Mouse (Mus musculus) limb, embryonic 14.5 days (tissue): ENCODE data around the gene Gdf11. TPM values are rescaled to one million over a fixed set of nuclear protein-coding genes. Genes with fewer than 3 reads are reported as not detected.

Source experiments
- ATAC-seq: fragments of 200-750 bp; cut with Nextera tagmentation; 2 replicates; pipeline ENCODE4 v1.8.0; 2017; ENCODE audit warnings: low read depth, moderate number of reproducible peaks, moderate TSS enrichment; ENCODE audit not compliant: low FRiP score
- DNase-seq: peaks from one replicate; pipeline ENCODE4 v3.0.0-alpha.2; 2015; ENCODE audit warnings: low spot score
- H3K27ac ChIP-seq: fragments of 300-500 bp; sonication (generic); replicated peaks from 2 replicates; pipeline ENCODE4 v1.5.1; 2014; ENCODE audit warnings: low read depth, mild to moderate bottlenecking, low read length, moderate library complexity, mixed read lengths
- H3K27me3 ChIP-seq: fragments of 300-500 bp; sonication (generic); 2 replicates; pipeline ENCODE4 v1.6.1; 2014; ENCODE audit warnings: low read length, mixed read lengths; ENCODE audit not compliant: control insufficient read depth, insufficient read depth
- H3K36me3 ChIP-seq: fragments of 300-500 bp; sonication (generic); 2 replicates; pipeline ENCODE4 v1.6.1; 2014; ENCODE audit warnings: mild to moderate bottlenecking, low read length, moderate library complexity, mixed read lengths; ENCODE audit not compliant: control insufficient read depth, insufficient read depth
- H3K4me1 ChIP-seq: fragments of 300-500 bp; sonication (generic); 2 replicates; pipeline ENCODE4 v1.6.1; 2014; ENCODE audit warnings: antibody characterized with exemption, low read length, mixed read lengths; ENCODE audit not compliant: control insufficient read depth, insufficient read depth
- H3K4me2 ChIP-seq: fragments of 300-500 bp; sonication (generic); replicated peaks from 2 replicates; pipeline ENCODE4 v1.6.1; 2014; ENCODE audit warnings: low read depth, mild to moderate bottlenecking, low read length, moderate library complexity; ENCODE audit not compliant: severe bottlenecking
- H3K4me3 ChIP-seq: fragments of 300-500 bp; sonication (generic); replicated peaks from 2 replicates; pipeline ENCODE4 v1.5.1; 2014; ENCODE audit warnings: low read length
- H3K9ac ChIP-seq: fragments of 300-500 bp; sonication (generic); 2 replicates; pipeline ENCODE4 v1.6.1; 2014; ENCODE audit warnings: mild to moderate bottlenecking, low read depth, low read length, moderate library complexity; ENCODE audit not compliant: severe bottlenecking
- H3K9me3 ChIP-seq: fragments of 300-500 bp; sonication (generic); 2 replicates; pipeline ENCODE4 v1.6.1; 2016; ENCODE audit warnings: low read length; ENCODE audit not compliant: control insufficient read depth
- POLR2A ChIP-seq: fragments of 200-500 bp; IDR thresholded peaks from 2 replicates; pipeline ENCODE4 v1.8.0; 2012; ENCODE audit warnings: inconsistent platforms, mild to moderate bottlenecking, moderate library complexity, borderline replicate concordance; ENCODE audit not compliant: insufficient read depth, insufficient read length; ENCODE audit errors: extremely low read depth
- polyA plus RNA-seq, 2 experiments: library from polyadenylated mRNA; depleted of rRNA in 1 of 2; stranded (reverse) in 1 of 2; unstranded in 1 of 2; fragments of >200 nt; fragmentation: Nextera tagmentation in 1 of 2; extraction: Ambion mirVana in 1 of 2; gene quantifications; 2 replicates each; pipeline versions ENCODE4 v1.2.1 to v1.2.3; 2012 to 2014

Gene Gdf11
- polyA plus RNA-seq, 2 experiments: 6.3 to 10.8 TPM

- DNase-seq: no peak
Observed at GRCm38 (mm10) chr10:128839434-128839833, 52.1 kb downstream of the Gdf11 start.

GRCm38 (mm10) chr10:128837400-128837799 is 54.1 kb downstream of the Gdf11 start:
- TF ChIP-seq POLR2A: no peak
- Histone ChIP-seq H3K9me3 (no peaks in the 10 kb centered on the region), H3K36me3 (peaks cover 78% of the 10 kb centered on the region)

More at GRCm38 (mm10) chr10:128839434-128839833, 52.1 kb downstream of the Gdf11 start:
- TF ChIP-seq POLR2A: no peak
- no peaks in the 10 kb centered on the region for H3K4me1 ChIP-seq
- H3K36me3 ChIP-seq: peaks cover 79% of the 10 kb centered on the region
- ATAC-seq: no peak
- H3K9me3 ChIP-seq: no peaks in the 10 kb centered on the region
- H3K27me3 ChIP-seq: no peaks in the 10 kb centered on the region
- H3K27ac ChIP-seq: no peak overlapping the region
- H3K4me3 ChIP-seq: no peak overlapping the region
- no peak overlapping the region for H3K9ac ChIP-seq
- H3K4me2 ChIP-seq: no peak overlapping the region

More at GRCm38 (mm10) chr10:128837400-128837799, 54.1 kb downstream of the Gdf11 start:
- ATAC-seq (no peak), DNase-seq (no peak)
- H3K27ac ChIP-seq: no peak overlapping the region
- no peaks in the 10 kb centered on the region for H3K4me1 ChIP-seq
- H3K27me3 ChIP-seq: no peaks in the 10 kb centered on the region
- H3K4me3 ChIP-seq: no peak overlapping the region
- H3K4me2 ChIP-seq: no peak overlapping the region
- H3K9ac ChIP-seq: no peak overlapping the region

Other genes starting within 250 kb of the Gdf11 start
- gene Ikzf4, start 245.7 kb downstream of the Gdf11 start, polyA plus RNA-seq (2012; rRNA removed): 8.0 and 10.3 TPM in 2 replicates
- gene Ikzf4, start 245.7 kb downstream of the Gdf11 start, polyA plus RNA-seq (2014; fragmentation: Nextera tagmentation; extraction: Ambion mirVana): 4.6 and 5.2 TPM in 2 replicates
- 17.0 and 17.7 TPM in 2 replicates for gene Suox, start 217.6 kb downstream of the Gdf11 start, polyA plus RNA-seq (2012; rRNA removed)
- gene Suox, start 217.6 kb downstream of the Gdf11 start, polyA plus RNA-seq (2014; fragmentation: Nextera tagmentation; extraction: Ambion mirVana): 13.1 and 16.3 TPM in 2 replicates
- 88.3 and 96.3 TPM in 2 replicates for gene Rab5b, start 195.5 kb downstream of the Gdf11 start, polyA plus RNA-seq (2012; rRNA removed)
- 78.8 and 86.9 TPM in 2 replicates for gene Rab5b, start 195.5 kb downstream of the Gdf11 start, polyA plus RNA-seq (2014; fragmentation: Nextera tagmentation; extraction: Ambion mirVana)
- 3.7 and 3.8 TPM in 2 replicates for gene Pmel, start 187.5 kb downstream of the Gdf11 start, polyA plus RNA-seq (2012; rRNA removed)
- gene Pmel, start 187.5 kb downstream of the Gdf11 start, polyA plus RNA-seq (2014; fragmentation: Nextera tagmentation; extraction: Ambion mirVana): 4.6 and 5.5 TPM in 2 replicates
- gene Cdk2, start 186.7 kb downstream of the Gdf11 start, polyA plus RNA-seq (2012; rRNA removed): 132 and 148 TPM in 2 replicates
- gene Cdk2, start 186.7 kb downstream of the Gdf11 start, polyA plus RNA-seq (2014; fragmentation: Nextera tagmentation; extraction: Ambion mirVana): 106 and 115 TPM in 2 replicates
- 23.0 and 26.6 TPM in 2 replicates for gene Dgka, start 146.9 kb downstream of the Gdf11 start, polyA plus RNA-seq (2012; rRNA removed)
- gene Dgka, start 146.9 kb downstream of the Gdf11 start, polyA plus RNA-seq (2014; fragmentation: Nextera tagmentation; extraction: Ambion mirVana): 18.4 and 19.9 TPM in 2 replicates
- 49.9 and 60.3 TPM in 2 replicates for gene Pym1, start 143.8 kb downstream of the Gdf11 start, polyA plus RNA-seq (2012; rRNA removed)
- 36.0 and 36.8 TPM in 2 replicates for gene Pym1, start 143.8 kb downstream of the Gdf11 start, polyA plus RNA-seq (2014; fragmentation: Nextera tagmentation; extraction: Ambion mirVana)
- 1.4 TPM in 2 replicates for gene Mmp19, start 100.8 kb downstream of the Gdf11 start, polyA plus RNA-seq (2012; rRNA removed)
- gene Mmp19, start 100.8 kb downstream of the Gdf11 start, polyA plus RNA-seq (2014; fragmentation: Nextera tagmentation; extraction: Ambion mirVana): 0.86 and 1.1 TPM in 2 replicates
- 26.3 and 30.6 TPM in 2 replicates for gene Dnajc14, start 87.7 kb downstream of the Gdf11 start, polyA plus RNA-seq (2012; rRNA removed)
- gene Dnajc14, start 87.7 kb downstream of the Gdf11 start, polyA plus RNA-seq (2014; fragmentation: Nextera tagmentation; extraction: Ambion mirVana): 44.5 and 45.7 TPM in 2 replicates
- gene Tmem198b, start 87.3 kb downstream of the Gdf11 start, polyA plus RNA-seq (2012; rRNA removed): 41.3 and 59.1 TPM in 2 replicates
- gene Tmem198b, start 87.3 kb downstream of the Gdf11 start, polyA plus RNA-seq (2014; fragmentation: Nextera tagmentation; extraction: Ambion mirVana): 14.9 and 18.6 TPM in 2 replicates
- 68.2 and 122 TPM in 2 replicates for gene Sarnp, start 74.4 kb downstream of the Gdf11 start, polyA plus RNA-seq (2012; rRNA removed)
- 200 TPM in 2 replicates for gene Sarnp, start 74.4 kb downstream of the Gdf11 start, polyA plus RNA-seq (2014; fragmentation: Nextera tagmentation; extraction: Ambion mirVana)
- 29.4 and 31.6 TPM in 2 replicates for gene Ormdl2, start 70.1 kb downstream of the Gdf11 start, polyA plus RNA-seq (2012; rRNA removed)
- gene Ormdl2, start 70.1 kb downstream of the Gdf11 start, polyA plus RNA-seq (2014; fragmentation: Nextera tagmentation; extraction: Ambion mirVana): 45.4 and 52.7 TPM in 2 replicates
- 346 and 448 TPM in 2 replicates for gene Cd63, start 9.3 kb upstream of the Gdf11 start, polyA plus RNA-seq (2012; rRNA removed)
- gene Cd63, start 9.3 kb upstream of the Gdf11 start, polyA plus RNA-seq (2014; fragmentation: Nextera tagmentation; extraction: Ambion mirVana): 942 and 957 TPM in 2 replicates
- 17.9 and 23.2 TPM in 2 replicates for gene Rdh5, start 31.2 kb upstream of the Gdf11 start, polyA plus RNA-seq (2012; rRNA removed)
- gene Rdh5, start 31.2 kb upstream of the Gdf11 start, polyA plus RNA-seq (2014; fragmentation: Nextera tagmentation; extraction: Ambion mirVana): 11.8 and 12.5 TPM in 2 replicates
- 211 and 285 TPM in 2 replicates for gene Bloc1s1, start 32.3 kb upstream of the Gdf11 start, polyA plus RNA-seq (2012; rRNA removed)
- 242 and 262 TPM in 2 replicates for gene Bloc1s1, start 32.3 kb upstream of the Gdf11 start, polyA plus RNA-seq (2014; fragmentation: Nextera tagmentation; extraction: Ambion mirVana)
- 22.3 and 24.1 TPM in 2 replicates for gene Itga7, start 42.1 kb upstream of the Gdf11 start, polyA plus RNA-seq (2012; rRNA removed)
- 7.0 and 11.5 TPM in 2 replicates for gene Itga7, start 42.1 kb upstream of the Gdf11 start, polyA plus RNA-seq (2014; fragmentation: Nextera tagmentation; extraction: Ambion mirVana)
- gene Mettl7b, start 69.3 kb upstream of the Gdf11 start, polyA plus RNA-seq (2012; rRNA removed): 0.24 and 0.38 TPM in 2 replicates
- 0.21 and 0.80 TPM in 2 replicates for gene Mettl7b, start 69.3 kb upstream of the Gdf11 start, polyA plus RNA-seq (2014; fragmentation: Nextera tagmentation; extraction: Ambion mirVana)
- gene Olfr9, start 97.7 kb upstream of the Gdf11 start, polyA plus RNA-seq (2012; rRNA removed): not detected in 2 replicates
- gene Olfr9, start 97.7 kb upstream of the Gdf11 start, polyA plus RNA-seq (2014; fragmentation: Nextera tagmentation; extraction: Ambion mirVana): not detected in 2 replicates
- not detected in 2 replicates for gene Olfr763, start 119.1 kb upstream of the Gdf11 start, polyA plus RNA-seq (2012; rRNA removed)
- gene Olfr763, start 119.1 kb upstream of the Gdf11 start, polyA plus RNA-seq (2014; fragmentation: Nextera tagmentation; extraction: Ambion mirVana): not detected in 2 replicates
- 0.01 TPM in 1 of 2 replicates, not detected in the other for gene Olfr764-ps1, start 148.2 kb upstream of the Gdf11 start, polyA plus RNA-seq (2012; rRNA removed)
- not detected in 2 replicates for gene Olfr764-ps1, start 148.2 kb upstream of the Gdf11 start, polyA plus RNA-seq (2014; fragmentation: Nextera tagmentation; extraction: Ambion mirVana)
- not detected in 2 replicates for gene Olfr765, start 158.3 kb upstream of the Gdf11 start, polyA plus RNA-seq (2012; rRNA removed)
- not detected in 2 replicates for gene Olfr765, start 158.3 kb upstream of the Gdf11 start, polyA plus RNA-seq (2014; fragmentation: Nextera tagmentation; extraction: Ambion mirVana)
- gene Olfr766-ps1, start 177.3 kb upstream of the Gdf11 start, polyA plus RNA-seq (2012; rRNA removed): 0.03 TPM in 1 of 2 replicates, not detected in the other
- not detected in 2 replicates for gene Olfr766-ps1, start 177.3 kb upstream of the Gdf11 start, polyA plus RNA-seq (2014; fragmentation: Nextera tagmentation; extraction: Ambion mirVana)
- 0.01 TPM in 1 of 2 replicates, not detected in the other for gene Olfr767, start 191.2 kb upstream of the Gdf11 start, polyA plus RNA-seq (2012; rRNA removed)
- gene Olfr767, start 191.2 kb upstream of the Gdf11 start, polyA plus RNA-seq (2014; fragmentation: Nextera tagmentation; extraction: Ambion mirVana): not detected in 2 replicates
- gene Olfr768, start 207.7 kb upstream of the Gdf11 start, polyA plus RNA-seq (2012; rRNA removed): not detected in 2 replicates
- 0.04 TPM in 1 of 2 replicates, not detected in the other for gene Olfr768, start 207.7 kb upstream of the Gdf11 start, polyA plus RNA-seq (2014; fragmentation: Nextera tagmentation; extraction: Ambion mirVana)
- 0.01 TPM in 1 of 2 replicates, not detected in the other for gene Olfr769, start 226.1 kb upstream of the Gdf11 start, polyA plus RNA-seq (2012; rRNA removed)
- gene Olfr769, start 226.1 kb upstream of the Gdf11 start, polyA plus RNA-seq (2014; fragmentation: Nextera tagmentation; extraction: Ambion mirVana): not detected in 2 replicates
- gene Olfr770, start 247.3 kb upstream of the Gdf11 start, polyA plus RNA-seq (2012; rRNA removed): not detected in 2 replicates
- gene Olfr770, start 247.3 kb upstream of the Gdf11 start, polyA plus RNA-seq (2014; fragmentation: Nextera tagmentation; extraction: Ambion mirVana): not detected in 2 replicates